Mouse (Mus musculus) cerebellum, postnatal 4 days (tissue): ENCODE data around the gene Snrpb.

Experiments
- DNase-seq, 2 experiments: peaks; one replicate each; pipeline ENCODE4 v3.0.0; 2022; ENCODE audit warnings: low spot score in 2 of 2, mixed read lengths in 1 of 2

Snrpb gene

DNA sequence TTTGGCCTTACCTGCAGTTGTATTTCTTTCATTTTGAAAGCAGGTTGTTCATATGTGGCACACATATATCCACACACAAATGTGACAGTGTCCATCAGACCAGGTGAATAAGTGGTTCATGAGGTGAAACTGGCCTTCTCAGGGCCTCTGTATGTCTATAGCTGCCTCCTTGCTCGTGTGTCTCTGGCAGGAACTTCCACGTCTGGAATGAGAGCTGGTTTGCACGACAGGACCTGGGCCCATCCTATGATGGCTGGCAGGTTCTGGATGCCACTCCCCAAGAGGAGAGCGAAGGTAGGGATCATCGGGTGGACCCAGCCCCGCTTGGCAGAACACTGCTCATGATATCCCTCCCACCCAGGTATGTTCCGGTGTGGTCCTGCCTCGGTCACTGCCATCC, 36.2 kb downstream of the Snrpb start:
- no peak for DNase-seq

DNA sequence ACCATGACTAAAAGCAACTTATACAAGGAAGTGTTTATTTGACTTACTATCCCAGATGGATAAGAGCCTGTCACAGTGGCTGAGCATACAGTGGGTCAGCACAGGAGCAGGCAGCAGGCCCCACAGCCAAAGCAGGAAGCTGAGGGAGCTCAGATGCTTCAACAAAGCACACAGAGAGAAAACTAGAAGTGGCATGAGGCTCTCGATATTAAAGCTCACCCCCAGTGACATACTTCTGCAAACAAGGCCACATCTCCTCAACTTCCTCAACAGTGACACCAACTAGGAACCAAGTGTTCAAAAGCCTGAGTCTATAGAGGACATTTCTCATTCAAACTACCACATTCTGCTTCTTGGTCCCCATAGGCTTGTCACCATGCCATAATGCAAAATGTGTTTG, 49.5 kb downstream of the Snrpb start:
- DNase-seq = no peak

DNA sequence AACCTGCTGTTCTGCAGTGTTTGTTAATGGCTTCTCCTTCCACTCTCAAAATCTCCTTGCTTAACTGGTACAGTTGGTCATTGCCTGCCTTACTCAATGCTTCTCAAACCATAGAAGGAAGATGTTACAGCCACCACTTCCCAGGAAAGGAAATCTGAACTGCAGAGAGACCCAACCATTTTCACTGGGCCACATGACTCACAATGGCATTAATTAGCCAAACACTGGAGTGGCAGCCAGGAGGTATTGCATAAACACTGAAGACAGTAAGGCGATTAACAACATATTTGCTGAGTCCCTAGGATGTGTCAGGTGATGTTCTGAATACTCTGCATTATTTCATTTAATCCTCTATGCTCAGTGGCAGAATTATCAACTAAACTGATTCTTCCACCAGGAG, 53.1 kb downstream of the Snrpb start:
- no peak for DNase-seq

DNA sequence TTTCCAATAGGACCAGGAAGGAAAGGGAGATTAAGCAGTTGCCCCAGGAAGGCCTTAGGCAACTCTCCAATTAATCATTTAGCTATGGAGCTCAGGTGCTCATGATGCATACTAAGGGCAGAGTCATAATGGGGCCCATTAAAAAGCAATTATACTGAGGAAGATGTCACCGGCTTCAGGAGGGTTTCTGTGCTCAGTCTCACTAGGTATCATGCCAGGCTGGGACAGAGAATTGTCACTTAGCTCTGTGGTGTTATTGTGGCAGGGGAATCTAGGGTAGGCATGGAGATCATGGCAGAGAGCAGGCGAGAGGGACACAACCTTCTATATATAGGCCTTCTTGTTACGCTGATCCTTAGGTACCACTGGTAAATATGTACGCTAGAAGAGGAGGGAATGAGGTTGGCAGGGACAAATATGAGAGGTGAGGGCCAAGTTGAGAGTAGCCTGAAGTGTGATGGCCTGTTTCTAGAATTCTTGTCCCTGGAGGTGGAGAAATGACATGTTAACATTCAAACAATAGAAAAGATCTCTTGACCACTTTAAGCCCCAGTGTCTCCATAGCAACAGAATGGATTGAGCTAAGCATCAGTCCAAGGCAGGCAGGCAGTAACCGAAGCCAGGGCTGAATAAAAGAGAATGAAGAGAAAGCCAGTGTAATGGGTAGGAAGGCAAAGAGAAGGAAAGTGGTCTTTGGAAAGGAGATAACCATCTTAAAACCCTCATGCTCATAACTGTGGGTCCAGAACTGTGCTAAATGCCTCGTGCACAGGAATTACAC, 53.7 kb downstream of the Snrpb start:
- DNase-seq = no peak
